Mouse (Mus musculus) midbrain, embryonic 14.5 days (tissue): Measurements from ENCODE around the gene Grid2ip. TPM values are rescaled to one million over a fixed set of nuclear protein-coding genes. Genes with fewer than 3 reads are reported as not detected.
"Not testable (repeated sequence)": the region's sequence is repeated elsewhere in the genome, so short reads cannot be mapped to it uniquely, and the experiment has no call there.

ENCODE experiments used
- ATAC-seq: fragments of 200-750 bp; cut with Nextera tagmentation; 2 replicates; pipeline ENCODE4 v1.8.0; 2017; ENCODE audit warnings: moderate number of reproducible peaks, moderate library complexity; ENCODE audit not compliant: low FRiP score, low TSS enrichment
- DNase-seq: peaks from one replicate; pipeline ENCODE4 v3.0.0-alpha.2; 2015
- H3K27ac ChIP-seq: fragments of 300-500 bp; sonication (generic); replicated peaks from 2 replicates; pipeline ENCODE4 v1.5.1; 2014; ENCODE audit warnings: mild to moderate bottlenecking, low read depth, low read length, moderate library complexity
- H3K27me3 ChIP-seq: fragments of 300-500 bp; sonication (generic); 2 replicates; pipeline ENCODE4 v1.6.1; 2014; ENCODE audit warnings: low read length, control low read depth, mixed read lengths; ENCODE audit not compliant: control insufficient read depth, insufficient read depth
- H3K36me3 ChIP-seq: fragments of 300-500 bp; sonication (generic); 2 replicates; pipeline ENCODE4 v1.6.1; 2014; ENCODE audit warnings: low read length, control low read depth; ENCODE audit not compliant: control insufficient read depth, insufficient read depth
- H3K4me1 ChIP-seq: fragments of 300-500 bp; sonication (generic); 2 replicates; pipeline ENCODE4 v1.6.1; 2014; ENCODE audit warnings: mild to moderate bottlenecking, antibody characterized with exemption, low read length, control low read depth; ENCODE audit not compliant: control insufficient read depth, insufficient read depth
- H3K4me2 ChIP-seq: fragments of 300-500 bp; sonication (generic); 2 replicates; pipeline ENCODE4 v1.6.1; 2014; ENCODE audit warnings: mild to moderate bottlenecking, low read length, moderate library complexity
- H3K4me3 ChIP-seq: fragments of 300-500 bp; sonication (generic); replicated peaks from 2 replicates; pipeline ENCODE4 v1.5.1; 2014; ENCODE audit warnings: low read depth, low read length
- H3K9ac ChIP-seq: fragments of 300-500 bp; sonication (generic); replicated peaks from 2 replicates; pipeline ENCODE4 v1.6.1; 2014; ENCODE audit warnings: mild to moderate bottlenecking, low read length, moderate library complexity
- H3K9me3 ChIP-seq: fragments of 300-500 bp; sonication (generic); 2 replicates; pipeline ENCODE4 v1.6.1; 2016; ENCODE audit warnings: low read length, control low read depth, mixed read lengths; ENCODE audit not compliant: control insufficient read depth
- WGBS: fragments of 180-500 bp; shearing (Covaris S2); extraction: QIAGEN DNeasy Blood & Tissue Kit; methylation state at CpG from one replicate; pipeline ENCODE4 v1.1.7; 2014; 5-methylcytosine and 5-hydroxymethylcytosine counted together
- polyA plus RNA-seq: library from polyadenylated mRNA; unstranded; fragments of >200 nt; fragmentation: Nextera tagmentation; extraction: Ambion mirVana; gene quantifications from 2 replicates; pipeline ENCODE4 v1.2.1, GENCODE M21; 2014

The Grid2ip gene
- polyA plus RNA-seq, 1 experiment from 2014 or later: 0.29 TPM

DNA sequence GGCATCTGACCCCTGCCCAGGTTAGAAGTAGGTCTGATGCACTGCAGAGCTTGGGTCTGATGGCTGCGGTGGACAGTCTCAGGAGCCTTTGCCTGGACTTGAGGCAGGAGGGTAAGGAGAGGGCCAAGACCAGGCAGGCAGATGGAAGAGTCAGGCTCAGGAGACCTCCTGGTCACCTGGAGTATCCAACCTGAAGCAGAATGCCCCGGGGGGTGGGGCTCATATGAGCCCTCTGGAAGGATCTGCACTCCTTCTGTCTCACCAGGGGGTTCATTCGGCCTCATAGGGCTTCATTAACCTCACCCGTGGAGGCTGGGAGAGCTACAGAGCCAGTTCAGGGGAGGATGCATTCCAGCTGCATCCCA lies 14.0 kb downstream of the Grid2ip start:
- 44% methylated on average over 4 of the region's 4 CpGs for WGBS

DNA sequence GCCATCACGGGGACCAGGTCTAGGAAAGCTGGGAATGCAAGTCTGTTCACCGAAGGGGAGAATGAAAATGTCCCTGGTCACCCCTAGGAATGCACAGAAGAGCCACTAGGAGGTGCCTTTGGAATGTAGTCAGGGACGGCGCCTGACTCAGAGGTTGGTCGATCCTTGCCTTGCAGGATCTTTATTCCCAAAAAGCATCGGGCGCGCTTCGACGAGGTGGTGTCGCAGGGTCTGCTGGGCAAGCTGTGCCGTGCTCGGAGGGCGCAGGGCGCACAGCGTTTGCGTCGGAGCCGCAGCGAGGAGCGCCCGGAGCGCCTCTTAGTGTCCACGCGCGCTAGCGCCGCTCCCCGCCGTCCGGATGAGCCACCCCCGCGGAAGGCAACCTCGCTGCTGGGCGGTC lies 15.7 kb downstream of the Grid2ip start:
- Histone ChIP-seq H3K27me3 (peaks cover 71% of the 10 kb centered on the region), H3K9ac (peak overlapping the region; percentile 20; the same call in 1 of the 2 replicates), H3K27ac (no peak overlapping the region), H3K9me3 (no peaks in the 10 kb centered on the region), H3K4me3 (peak overlapping the region; percentile 31), H3K36me3 (no peaks in the 10 kb centered on the region), H3K4me1 (peaks cover 7% of the 10 kb centered on the region; the same call in 1 of the 2 replicates), H3K4me2 (peak overlapping the region; percentile 53)
- DNase-seq (peak; percentile 53), ATAC-seq (no peak)
- 2% methylated on average over 35 of the region's 35 CpGs for WGBS

More for the DNA sequence above, 14.0 kb downstream of the Grid2ip start:
- Histone ChIP-seq H3K27me3 (peaks cover 75% of the 10 kb centered on the region), H3K4me1 (peaks cover 7% of the 10 kb centered on the region; the same call in 1 of the 2 replicates), H3K4me3 (no peak overlapping the region), H3K9me3 (no peaks in the 10 kb centered on the region), H3K27ac (no peak overlapping the region), H3K9ac (no peak overlapping the region), H3K36me3 (no peaks in the 10 kb centered on the region), H3K4me2 (no peak overlapping the region)
- DNase-seq (no peak), ATAC-seq (no peak)

DNA sequence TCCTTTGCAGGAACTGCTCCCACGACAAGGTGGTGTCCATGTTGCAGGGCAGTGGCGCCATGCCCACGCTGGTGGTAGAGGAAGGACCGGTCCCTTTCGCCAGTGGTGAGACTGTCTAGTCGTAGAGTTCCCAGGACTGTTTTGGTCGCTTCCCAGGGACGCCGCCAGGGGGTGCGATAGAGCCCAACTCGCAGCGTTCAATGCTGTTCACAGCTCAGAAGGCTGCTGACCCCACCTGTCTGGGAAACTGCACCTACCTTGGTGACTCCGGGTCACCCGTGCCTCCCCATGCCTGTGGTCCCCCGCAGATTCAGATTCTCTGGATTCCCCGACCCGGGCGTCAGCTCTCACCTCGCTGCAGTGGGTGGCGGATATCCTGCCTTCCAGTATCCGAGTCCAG lies 18.1 kb downstream of the Grid2ip start:
- DNase-seq (peak; percentile 76), ATAC-seq (no peak)
- peaks cover 49% of the 10 kb centered on the region for H3K27me3 ChIP-seq
- H3K27ac ChIP-seq: no peak overlapping the region
- no peak overlapping the region for H3K9ac ChIP-seq
- 8% methylated on average over 21 of the region's 21 CpGs for WGBS
- H3K9me3 ChIP-seq: no peaks in the 10 kb centered on the region
- H3K36me3 ChIP-seq: no peaks in the 10 kb centered on the region
- H3K4me2 ChIP-seq: peak overlapping the region; percentile 38
- no peak overlapping the region; the same call in 1 of the 2 replicates for H3K4me3 ChIP-seq
- peaks cover 1% of the 10 kb centered on the region; the same call in 1 of the 2 replicates for H3K4me1 ChIP-seq

GRCm38 (mm10) chr5:143376156-143376555 lies 19.0 kb downstream of the Grid2ip start:
- Histone ChIP-seq H3K36me3 (no peaks in the 10 kb centered on the region), H3K4me1 (no peaks in the 10 kb centered on the region), H3K9me3 (no peaks in the 10 kb centered on the region), H3K9ac (no peak overlapping the region), H3K4me2 (no peak overlapping the region), H3K27me3 (peaks cover 40% of the 10 kb centered on the region), H3K27ac (no peak overlapping the region), H3K4me3 (no peak overlapping the region)
- 87% methylated on average over 4 of the region's 4 CpGs for WGBS
- ATAC-seq: no peak
- no peak for DNase-seq

GRCm38 (mm10) chr5:143386797-143387621 lies 29.9 kb downstream of the Grid2ip start:
- Histone ChIP-seq H3K27me3 (peaks cover 10% of the 10 kb centered on the region; the same call in 1 of the 2 replicates), H3K9me3 (no peaks in the 10 kb centered on the region), H3K4me3 (peak overlapping the region; percentile 26), H3K4me2 (peak overlapping the region; percentile 56), H3K36me3 (no peaks in the 10 kb centered on the region), H3K27ac (no peak overlapping the region), H3K9ac (peak overlapping the region; percentile 44; the same call in 1 of the 2 replicates), H3K4me1 (no peaks in the 10 kb centered on the region)
- WGBS: 10% methylated on average over 39 of the region's 39 CpGs
- peak; percentile 44 for DNase-seq
- ATAC-seq: no peak

- H3K9me3 ChIP-seq: no peaks in the 10 kb centered on the region
- no peak overlapping the region for H3K27ac ChIP-seq
- no peak overlapping the region for H3K4me3 ChIP-seq
- no peaks in the 10 kb centered on the region for H3K4me1 ChIP-seq
- no peaks in the 10 kb centered on the region for H3K36me3 ChIP-seq
- 81% methylated on average over 7 of the region's 7 CpGs for WGBS
- no peak for ATAC-seq
- H3K4me2 ChIP-seq: no peak overlapping the region
- no peak for DNase-seq
- no peaks in the 10 kb centered on the region for H3K27me3 ChIP-seq
- H3K9ac ChIP-seq: no peak overlapping the region
These were observed 37.0 kb downstream of the Grid2ip start for GRCm38 (mm10) chr5:143394184-143394583.

DNA sequence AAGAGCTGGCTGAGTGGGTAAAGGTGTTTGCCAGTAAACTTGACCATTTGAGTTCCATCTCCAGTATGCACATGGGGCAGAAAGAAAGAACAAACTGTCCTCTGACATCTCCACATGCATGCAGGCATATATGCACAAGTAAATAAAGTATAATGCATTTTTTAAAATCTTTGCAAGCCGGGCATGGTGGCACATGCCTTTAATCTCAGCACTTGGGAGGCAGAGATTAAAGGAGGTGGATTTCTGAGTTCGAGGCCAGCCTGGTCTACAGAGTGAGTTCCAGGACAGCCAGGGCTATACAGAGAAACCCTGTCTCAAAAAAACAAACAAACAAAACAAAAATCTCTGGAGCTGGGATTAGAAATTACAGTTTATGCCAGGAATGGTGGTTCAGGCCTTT lies 37.8 kb downstream of the Grid2ip start:
- not testable (repeated sequence) for H3K27ac ChIP-seq, H3K9ac ChIP-seq, H3K4me3 ChIP-seq, H3K27me3 ChIP-seq, H3K4me2 ChIP-seq, H3K9me3 ChIP-seq, ATAC-seq, DNase-seq, H3K36me3 ChIP-seq, H3K4me1 ChIP-seq
- 89% methylated on average over 2 of the region's 2 CpGs for WGBS

DNA sequence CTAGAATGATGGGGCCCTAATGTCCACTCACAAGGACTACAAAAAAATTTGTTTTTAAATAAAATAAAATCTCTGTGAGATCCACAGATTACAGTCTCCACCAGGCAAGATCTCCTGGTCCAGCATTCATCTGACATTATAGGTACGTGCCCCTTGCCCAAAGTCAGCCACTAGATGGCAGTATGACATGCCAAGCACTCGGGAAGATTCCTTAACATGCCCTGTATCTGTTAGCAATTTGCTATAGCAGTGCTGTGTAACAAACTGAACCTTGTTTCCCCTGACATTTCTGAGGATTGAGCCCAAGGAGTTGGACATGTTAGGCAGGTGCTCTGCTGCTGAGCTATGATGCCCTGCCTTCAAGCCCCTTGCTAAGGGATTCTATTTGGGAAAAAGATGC lies 38.5 kb downstream of the Grid2ip start:
- no peak overlapping the region for H3K4me3 ChIP-seq
- H3K36me3 ChIP-seq: no peaks in the 10 kb centered on the region
- 59% methylated on average over 2 of the region's 2 CpGs for WGBS
- DNase-seq (peak; percentile 30), ATAC-seq (no peak)
- H3K9me3 ChIP-seq: no peaks in the 10 kb centered on the region
- H3K27ac ChIP-seq: no peak overlapping the region
- H3K4me2 ChIP-seq: no peak overlapping the region
- no peaks in the 10 kb centered on the region for H3K4me1 ChIP-seq
- H3K9ac ChIP-seq: no peak overlapping the region
- H3K27me3 ChIP-seq: no peaks in the 10 kb centered on the region

GRCm38 (mm10) chr5:143400501-143400900 lies 43.4 kb downstream of the Grid2ip start:
- H3K4me1 ChIP-seq: peaks cover 9% of the 10 kb centered on the region
- ATAC-seq: no peak

More at GRCm38 (mm10) chr5:143400501-143400900, 43.4 kb downstream of the Grid2ip start:
- no peaks in the 10 kb centered on the region for H3K9me3 ChIP-seq
- WGBS: 93% methylated on average over 12 of the region's 12 CpGs
- no peaks in the 10 kb centered on the region for H3K27me3 ChIP-seq
- DNase-seq: no peak
- no peak overlapping the region for H3K4me3 ChIP-seq
- no peak overlapping the region for H3K4me2 ChIP-seq
- H3K27ac ChIP-seq: no peak overlapping the region
- no peak overlapping the region for H3K9ac ChIP-seq
- 0 out of 2 replicates have a peak, but pooled peaks cover 4% of the 10 kb centered on the region for H3K36me3 ChIP-seq
